Mouse (Mus musculus) c-Kit-positive CD71-positive TER-119-negative erythroid progenitor cells, embryonic 14.5 days (primary cell): Measurements from ENCODE around the gene Psma7.

Source experiments
- DNase-seq: peaks from one replicate; pipeline ENCODE4 v3.0.0-alpha.2; 2013; ENCODE audit warnings: low read depth

Psma7 gene

GRCm38 (mm10) chr2:180001635-180002034 lies 40.6 kb downstream of the Psma7 start:
- DNase-seq = no peak

GRCm38 (mm10) chr2:179998431-179998830 lies 43.8 kb downstream of the Psma7 start:
- DNase-seq = no peak

GRCm38 (mm10) chr2:179993071-179993470 lies 49.2 kb downstream of the Psma7 start:
- DNase-seq = no peak

GRCm38 (mm10) chr2:179989098-179989497 lies 53.1 kb downstream of the Psma7 start:
- no peak for DNase-seq

- DNase-seq = no peak
Measured at GRCm38 (mm10) chr2:179986437-179987022, 55.7 kb downstream of the Psma7 start.
